Mouse (Mus musculus) heart, postnatal 36 days (tissue): Measurements from ENCODE around the gene BC017158. TPM values are rescaled to one million over a fixed set of nuclear protein-coding genes. Genes with fewer than 3 reads are reported as not detected.

Experiments used
- DNase-seq, 2 experiments: peaks; one replicate each; pipeline ENCODE4 v3.0.0; 2021 to 2022
- intact Hi-C: fragments of 180-260 bp; cut with DNase I; formaldehyde crosslinking; loops from one replicate; pipeline ENCODE4 v1.15.1; 2025
- total RNA-seq, 2 experiments: library from RNA; stranded (reverse); gene quantifications; 2 replicates each; pipeline ENCODE4 v1.2.3; 2021

BC017158 gene
- total RNA-seq, 2 experiments from 2014 or later, result 5.2 to 6.3 TPM

DNA sequence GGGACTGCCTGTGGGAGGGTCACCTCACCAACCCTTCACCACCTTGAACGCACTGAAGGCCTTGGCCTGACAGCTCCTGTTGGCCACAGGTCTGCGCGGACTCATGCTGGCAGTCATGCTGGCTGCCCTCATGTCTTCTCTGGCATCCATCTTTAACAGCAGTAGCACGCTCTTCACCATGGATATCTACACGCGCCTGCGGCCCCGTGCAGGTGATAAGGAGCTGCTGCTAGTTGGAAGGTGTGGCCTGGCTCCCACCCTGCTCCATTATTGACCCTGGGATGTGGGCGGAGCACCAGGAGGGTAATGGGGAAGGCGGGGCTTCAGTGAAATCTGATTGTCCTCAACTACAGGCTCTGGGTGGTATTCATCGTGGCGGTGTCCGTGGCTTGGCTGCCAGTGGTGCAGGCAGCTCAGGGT lies 27.5 kb downstream of the BC017158 start:
- intact Hi-C loops, result no loop called here

DNA sequence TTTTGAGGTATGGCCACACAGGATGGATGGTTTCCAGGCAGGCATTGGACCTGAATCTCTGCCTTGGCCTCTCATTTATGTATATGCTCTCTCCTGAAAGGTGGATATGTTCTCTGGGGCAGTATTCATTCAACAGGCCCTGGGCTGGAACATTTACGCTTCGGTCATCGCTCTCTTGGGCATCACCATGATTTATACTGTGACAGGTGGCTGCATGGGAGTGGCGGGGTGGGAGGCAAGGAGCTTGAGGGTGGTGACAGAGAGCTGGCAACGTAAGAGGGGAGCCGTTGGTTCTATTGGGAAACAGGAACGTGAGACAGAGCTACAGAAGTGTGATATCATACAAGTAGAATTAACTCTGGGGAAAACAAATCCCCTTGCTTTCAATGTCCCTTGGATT lies 30.2 kb downstream of the BC017158 start:
- no peak for DNase-seq
- intact Hi-C loops, result no loop called here

More for the DNA sequence above, 27.5 kb downstream of the BC017158 start:
- DNase-seq, result no peak

DNA sequence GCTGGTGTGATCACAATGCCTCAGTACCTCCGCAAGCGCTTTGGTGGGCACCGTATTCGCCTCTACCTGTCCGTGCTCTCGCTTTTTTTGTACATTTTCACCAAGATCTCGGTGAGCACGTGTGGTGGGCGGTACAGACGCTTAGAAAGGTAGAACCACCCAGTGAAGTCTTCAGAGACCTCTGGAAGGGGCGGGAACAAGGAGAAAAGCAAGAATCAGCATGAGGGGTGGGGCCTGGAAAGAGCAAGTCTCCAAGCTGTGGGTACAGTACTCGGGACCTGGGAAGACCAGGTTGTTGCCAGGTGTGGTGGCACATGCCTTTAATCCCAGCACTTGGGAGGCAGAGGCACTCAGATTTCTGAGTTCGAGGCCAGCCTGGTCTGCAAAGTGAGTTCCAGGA lies 30.6 kb downstream of the BC017158 start:
- no peak for DNase-seq
- intact Hi-C loops, result no loop called here

DNA sequence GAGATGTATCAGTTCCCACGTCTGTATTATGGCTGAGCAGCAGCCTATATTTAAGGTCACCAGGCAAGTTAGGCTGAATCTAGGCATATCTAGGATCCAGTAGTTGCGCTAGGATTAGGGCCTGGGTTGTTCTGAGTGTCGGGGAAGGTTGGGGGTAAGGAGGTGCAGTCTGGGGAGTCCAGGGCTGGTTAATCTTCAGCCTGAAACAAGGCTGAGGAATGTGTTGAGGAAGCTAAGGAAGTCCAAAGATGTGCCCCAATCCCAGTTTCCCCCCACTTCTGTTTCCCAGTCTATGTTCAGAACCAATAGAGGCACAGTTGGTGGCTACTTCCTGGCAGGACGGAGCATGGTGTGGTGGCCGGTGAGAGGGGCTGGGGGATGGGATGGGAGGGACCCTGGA lies 31.9 kb downstream of the BC017158 start:
- intact Hi-C loops, result no loop called here
- no peak for DNase-seq

GRCm38 (mm10) chr7:128265411-128265810 lies 32.6 kb downstream of the BC017158 start, which contains the start of gene Slc5a2:
Gene Slc5a2 (plus strand): TSS chr7:128265657.
- no peak for DNase-seq

DNA sequence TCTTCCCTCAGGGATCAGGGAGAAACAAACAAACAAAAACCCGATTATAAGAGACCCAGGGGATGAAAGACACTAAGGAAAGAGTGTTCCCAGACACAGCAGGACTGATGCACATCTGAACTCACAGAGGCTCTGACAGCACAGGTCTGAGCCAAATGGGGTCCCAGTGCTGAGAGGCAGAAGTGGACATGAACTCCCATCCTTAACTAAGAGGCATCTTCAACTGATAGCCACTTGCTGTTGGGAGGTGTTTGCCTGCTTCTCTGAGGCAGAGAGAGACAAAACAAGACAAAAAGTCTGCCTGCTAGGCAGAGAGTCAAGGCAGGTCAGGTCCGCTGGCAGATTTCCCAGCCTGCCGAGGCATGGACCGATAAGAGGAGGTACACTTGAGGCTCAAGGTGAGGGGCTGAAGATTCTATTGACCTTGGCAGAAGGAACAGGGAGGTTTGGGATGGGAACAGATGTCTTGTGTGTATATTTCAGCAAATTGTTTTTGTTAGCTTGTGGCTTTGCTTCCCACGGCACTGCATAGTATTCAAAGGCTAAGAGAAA lies 41.1 kb downstream of the BC017158 start:
- peak in 1 of 2 experiments; percentile 44 for DNase-seq
- intact Hi-C loops, result no loop called here

More at GRCm38 (mm10) chr7:128265411-128265810, 32.6 kb downstream of the BC017158 start, which contains the start of gene Slc5a2:
- intact Hi-C loops, result no loop called here

GRCm38 (mm10) chr7:128255757-128256156 lies 42.2 kb downstream of the BC017158 start:
- intact Hi-C loops, result no loop called here

GRCm38 (mm10) chr7:128254978-128255377 lies 43.0 kb downstream of the BC017158 start:
- intact Hi-C loops, result no loop called here
- DNase-seq, result no peak

More at GRCm38 (mm10) chr7:128255757-128256156, 42.2 kb downstream of the BC017158 start:
- DNase-seq, result no peak

DNA sequence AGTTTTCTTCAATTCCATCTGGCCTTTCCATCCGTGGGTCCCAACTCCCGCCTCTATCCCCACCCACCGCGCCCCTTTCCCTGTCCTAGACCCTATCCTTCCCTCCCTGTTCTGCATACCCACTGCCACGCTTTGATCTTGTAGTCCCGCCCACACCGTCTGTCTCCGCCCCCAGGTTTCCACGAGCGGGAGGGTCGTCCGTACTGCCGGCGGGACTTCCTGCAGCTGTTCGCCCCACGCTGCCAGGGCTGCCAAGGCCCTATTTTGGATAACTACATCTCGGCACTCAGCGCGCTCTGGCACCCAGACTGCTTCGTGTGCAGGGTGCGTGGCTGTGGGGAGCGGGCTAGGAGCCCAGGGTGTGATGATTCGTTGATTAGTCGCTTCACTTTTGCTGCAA lies 45.4 kb downstream of the BC017158 start:
- intact Hi-C loops, result no loop called here
- DNase-seq, result no peak

DNA sequence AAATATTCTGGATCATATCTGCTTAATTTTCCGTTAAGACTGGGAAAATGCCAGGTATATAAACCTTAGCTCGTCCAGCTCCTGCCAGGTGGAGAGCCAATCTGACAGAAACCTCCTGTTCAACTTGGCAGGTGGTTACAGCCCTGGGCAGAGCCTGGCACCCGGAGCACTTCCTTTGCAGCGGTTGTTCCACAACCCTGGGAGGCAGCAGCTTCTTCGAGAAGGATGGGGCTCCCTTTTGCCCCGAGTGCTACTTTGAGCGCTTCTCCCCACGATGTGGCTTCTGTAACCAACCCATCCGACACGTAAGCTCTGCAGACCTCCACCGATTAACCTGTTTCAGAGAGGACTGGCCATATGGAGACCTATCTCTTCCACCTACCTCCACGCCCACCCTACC lies 46.0 kb downstream of the BC017158 start:
- no peak for DNase-seq
- intact Hi-C loops, result no loop called here

GRCm38 (mm10) chr7:128249998-128250397 lies 48.0 kb downstream of the BC017158 start:
- intact Hi-C loops, result loop anchor here (5.0 kb wide), 3 partner anchors 47 to 457 kb away; partner anchors contain the start of genes BC017158 and Tial1
- no peak for DNase-seq

DNA sequence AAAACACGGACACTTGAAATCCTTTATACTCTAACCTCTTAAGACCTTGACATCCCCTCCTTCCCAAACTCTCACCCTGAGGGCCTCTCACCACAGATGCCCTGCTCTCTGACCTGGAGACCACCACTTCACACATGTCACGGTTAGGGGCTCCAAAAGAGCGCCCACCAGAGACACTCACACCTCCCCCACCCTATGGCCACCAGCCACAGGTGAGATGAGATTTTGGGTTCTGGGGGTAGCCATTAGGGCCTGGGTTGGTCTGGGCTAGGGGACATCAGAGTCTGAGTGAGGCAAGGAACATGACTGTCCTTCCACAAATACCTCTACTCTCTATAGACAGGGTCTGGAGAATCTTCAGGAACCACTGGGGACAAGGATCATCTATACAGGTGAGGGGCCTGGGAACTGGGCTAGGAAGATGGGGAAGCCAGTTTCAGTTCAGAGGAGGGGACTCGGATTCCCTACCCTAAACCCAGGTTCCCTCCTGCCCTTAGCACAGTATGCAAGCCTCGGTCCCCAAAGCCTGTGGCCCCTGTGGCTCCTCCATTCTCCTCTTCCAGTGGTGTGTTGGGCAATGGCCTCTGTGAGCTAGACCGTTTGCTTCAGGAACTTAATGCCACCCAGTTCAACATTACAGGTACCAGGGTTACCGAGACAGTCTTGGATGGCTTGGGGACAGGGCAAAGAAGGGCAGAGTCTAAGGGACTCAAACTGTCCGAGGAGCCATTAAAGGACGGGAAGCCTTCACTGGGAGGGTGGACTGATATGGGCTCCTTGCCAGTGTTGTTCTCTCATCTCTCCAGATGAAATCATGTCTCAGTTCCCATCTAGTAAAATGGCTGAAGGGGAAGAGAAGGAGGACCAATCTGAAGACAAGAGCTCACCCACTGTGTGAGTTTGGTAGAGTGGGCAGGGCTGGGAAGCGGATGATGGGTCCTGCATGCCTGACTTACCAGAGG lies 49.6 kb downstream of the BC017158 start:
- DNase-seq, result no peak
- intact Hi-C loops, result loop anchor here (5.0 kb wide), 3 partner anchors 49 to 459 kb away; partner anchors contain the start of genes BC017158 and Tial1

- DNase-seq, result peak; percentile 86 to 92
- intact Hi-C loops, result loop anchor here (1.0 to 5.0 kb wide), 4 partner anchors 50 to 460 kb away; partner anchors contain the start of genes BC017158 and Tial1
These were observed 50.5 kb downstream of the BC017158 start for GRCm38 (mm10) chr7:128247443-128247842.

- intact Hi-C loops, result loop anchor here (1.0 to 5.0 kb wide), 4 partner anchors 51 to 461 kb away; partner anchors contain the start of genes BC017158 and Tial1
These were observed 51.2 kb downstream of the BC017158 start, which contains the start of gene Tgfb1i1 for GRCm38 (mm10) chr7:128246496-128247391. Gene Tgfb1i1 (plus strand): TSS chr7:128246812.

GRCm38 (mm10) chr7:128245547-128245946 lies 52.4 kb downstream of the BC017158 start:
- intact Hi-C loops, result loop anchor here (5.0 kb wide), 3 partner anchors 52 to 462 kb away; partner anchors contain the start of genes BC017158 and Tial1
- DNase-seq, result no peak

More at GRCm38 (mm10) chr7:128246496-128247391, 51.2 kb downstream of the BC017158 start, which contains the start of gene Tgfb1i1:
- peak; percentile 63 to 71 for DNase-seq

DNA sequence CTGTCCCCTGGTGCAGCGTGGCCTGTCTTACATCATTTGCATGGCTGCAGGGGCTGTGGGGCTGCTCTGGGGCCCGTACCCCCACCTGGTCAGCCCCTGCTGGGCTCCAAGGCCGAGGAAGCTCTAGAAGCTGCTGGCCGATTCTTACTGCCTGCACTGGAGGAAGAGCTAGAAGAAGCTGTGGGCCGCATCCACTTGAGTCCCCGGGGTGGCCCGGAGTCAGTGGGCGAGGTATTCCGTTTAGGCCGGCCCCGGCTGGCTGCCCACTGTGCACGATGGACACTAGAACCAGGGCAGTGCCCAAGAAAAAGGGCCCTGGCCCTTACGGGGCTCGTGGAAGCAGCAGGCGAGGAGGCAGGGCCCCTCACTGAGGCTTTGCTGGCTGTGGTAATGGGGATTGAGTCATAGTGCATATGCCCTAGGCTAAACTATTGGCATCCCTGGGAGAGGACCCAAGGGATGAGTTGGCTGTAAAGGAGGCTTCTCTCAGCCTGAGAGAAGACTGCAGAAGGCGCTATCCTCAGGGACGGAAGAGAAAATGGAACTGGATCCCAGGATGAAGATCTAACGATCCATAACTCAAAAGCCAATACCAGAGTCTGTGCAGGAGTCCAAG lies 53.5 kb downstream of the BC017158 start:
- no peak for DNase-seq
- intact Hi-C loops, result loop anchor here (5.0 kb wide), 4 partner anchors 53 to 463 kb away; partner anchors contain the start of genes BC017158 and Tial1

- intact Hi-C loops, result loop anchor here (5.0 kb wide), 1 partner anchor 448 kb away; no protein-coding TSS in a partner anchor
- no peak for DNase-seq
These were observed 54.0 kb downstream of the BC017158 start for GRCm38 (mm10) chr7:128243921-128244320.

DNA sequence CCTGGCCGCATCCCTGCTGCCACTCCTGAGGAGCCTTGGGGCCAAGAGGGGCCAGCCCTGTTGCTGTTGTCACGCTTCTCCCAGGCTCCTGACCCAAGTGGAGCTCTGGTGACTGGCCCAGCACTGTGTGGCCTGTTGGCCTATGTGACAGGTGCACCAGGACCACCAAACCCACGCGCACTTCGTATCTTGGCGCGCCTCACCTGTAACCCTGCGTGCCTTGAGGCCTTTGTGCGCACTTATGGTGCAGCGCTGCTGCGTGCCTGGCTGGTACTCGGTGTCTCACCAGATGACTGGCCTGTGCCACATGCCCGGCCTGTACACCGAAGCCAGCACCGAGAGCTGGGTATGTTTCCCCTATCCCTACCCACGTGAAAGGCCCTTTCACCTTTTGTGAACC lies 55.6 kb downstream of the BC017158 start:
- intact Hi-C loops, result loop anchor here (5.0 kb wide), 1 partner anchor 450 kb away; no protein-coding TSS in a partner anchor
- DNase-seq, result no peak
